Mouse (Mus musculus): ENCODE data around the gene 2310022B05Rik.

2310022B05Rik gene

DNA sequence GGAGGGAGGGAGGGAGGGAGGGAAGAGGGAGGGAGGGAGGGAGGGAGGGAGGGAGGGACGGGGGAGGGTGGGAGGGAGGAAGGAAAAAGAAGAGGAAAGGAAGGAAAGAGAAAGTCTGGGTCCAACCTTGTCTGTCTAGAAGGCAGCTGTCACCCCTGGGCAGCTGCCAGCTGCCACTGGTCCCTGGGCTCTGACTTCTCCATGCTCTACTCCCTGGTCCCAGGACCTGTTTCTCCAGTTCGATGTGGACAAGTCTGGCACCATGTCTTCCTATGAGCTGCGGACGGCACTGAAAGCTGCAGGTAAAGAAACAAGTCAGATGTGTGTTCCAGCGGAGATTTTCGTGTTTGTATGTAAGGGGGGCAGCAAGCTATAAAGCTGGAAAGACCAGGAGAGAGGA lies 48.8 kb downstream of the 2310022B05Rik start:
- in situ Hi-C loops (cut with MboI; ENCODE audit: low sequenced_read_pairs) = no loop called here

GRCm38 (mm10) chr8:124608972-124609353 lies 54.2 kb downstream of the 2310022B05Rik start:
- in situ Hi-C loops (cut with MboI; ENCODE audit: low sequenced_read_pairs) = no loop called here

DNA sequence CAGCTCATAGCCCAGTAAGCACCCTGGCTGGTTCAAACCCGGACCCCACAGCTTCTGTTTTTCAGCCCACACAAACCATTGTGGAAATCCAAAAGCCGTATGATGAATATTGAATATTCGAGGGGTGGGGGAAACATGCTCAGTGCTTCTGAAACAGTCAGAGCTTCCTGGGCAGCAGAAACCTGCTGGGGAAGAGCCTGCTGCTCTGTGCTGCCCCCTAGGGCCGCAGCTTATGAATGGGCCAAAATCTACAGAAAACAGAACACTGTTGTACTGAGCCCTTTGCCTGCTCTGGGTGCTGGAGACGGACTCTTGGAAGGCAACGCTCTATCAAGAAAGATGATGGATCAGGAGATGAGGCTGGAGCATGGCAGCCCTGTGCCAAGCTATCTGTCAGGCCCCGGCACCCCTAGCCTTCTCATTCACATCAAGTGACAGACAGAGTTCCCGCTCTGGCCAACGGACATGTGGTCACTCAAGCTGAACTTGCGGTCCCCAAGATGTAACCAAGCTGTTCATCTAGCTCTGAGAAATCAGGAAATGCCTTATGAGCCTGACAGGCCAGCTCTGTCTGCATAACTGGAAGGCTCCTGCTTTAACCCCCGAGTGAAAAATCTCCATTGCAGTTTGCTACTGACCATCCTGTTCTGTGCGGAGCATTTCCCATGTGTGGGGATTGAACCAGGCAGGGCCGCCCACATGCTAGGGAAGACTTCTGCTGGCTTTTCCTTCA lies 54.8 kb downstream of the 2310022B05Rik start:
- in situ Hi-C loops (cut with MboI; ENCODE audit: low sequenced_read_pairs) = no loop called here

DNA sequence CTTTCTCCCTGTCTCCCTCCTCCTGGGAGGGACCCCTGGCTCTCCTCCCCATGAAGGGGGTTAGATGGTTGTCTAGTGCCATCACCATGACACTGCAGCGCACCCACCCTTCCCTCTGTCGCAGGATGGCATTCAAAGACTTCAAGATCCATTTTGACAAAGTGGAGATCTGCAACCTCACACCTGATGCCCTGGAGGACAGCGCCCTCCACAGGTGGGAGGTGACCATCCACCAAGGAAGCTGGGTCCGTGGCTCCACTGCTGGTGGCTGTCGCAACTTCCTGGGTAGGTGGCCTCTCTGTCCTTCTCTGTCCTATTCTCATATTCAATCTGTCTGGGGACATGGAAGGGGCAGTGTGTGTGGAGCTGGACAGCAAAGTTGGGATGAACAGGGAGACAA lies 59.1 kb downstream of the 2310022B05Rik start:
- in situ Hi-C loops (cut with MboI; ENCODE audit: low sequenced_read_pairs) = no loop called here

GRCm38 (mm10) chr8:124589393-124589792 lies 73.8 kb downstream of the 2310022B05Rik start:
- in situ Hi-C loops (cut with MboI; ENCODE audit: low sequenced_read_pairs) = no loop called here

- in situ Hi-C loops (cut with MboI; ENCODE audit: low sequenced_read_pairs) = no loop called here
Measured at GRCm38 (mm10) chr8:124586556-124586955, 76.6 kb downstream of the 2310022B05Rik start.

All from CH12F3 (cell line).